Mouse (Mus musculus): ENCODE data around the gene Nr4a1.

Gene Nr4a1

GRCm38 (mm10) chr15:101253886-101254795 is at the start of gene Nr4a1:
TSS of gene Nr4a1 (plus strand) at chr15:101254269.
- DNase-seq, result peak; percentile 88

- DNase-seq, result no peak
Observed at GRCm38 (mm10) chr15:101204781-101205180, 49.3 kb upstream of the Nr4a1 start.

GRCm38 (mm10) chr15:101210228-101210627 is 43.8 kb upstream of the Nr4a1 start:
- DNase-seq, result peak; percentile 83

GRCm38 (mm10) chr15:101210998-101211613 is 43.0 kb upstream of the Nr4a1 start:
- peak; percentile 65 for DNase-seq

GRCm38 (mm10) chr15:101212435-101212834 is 41.6 kb upstream of the Nr4a1 start:
- peak; percentile 88 for DNase-seq

GRCm38 (mm10) chr15:101215136-101215535 is 38.9 kb upstream of the Nr4a1 start:
- DNase-seq, result no peak

- no peak for DNase-seq
Observed at GRCm38 (mm10) chr15:101216036-101216435, 38.0 kb upstream of the Nr4a1 start.

GRCm38 (mm10) chr15:101220905-101221297 is 33.2 kb upstream of the Nr4a1 start:
- DNase-seq, result no peak

- DNase-seq, result peak; percentile 96
Observed at GRCm38 (mm10) chr15:101221298-101222104, 32.6 kb upstream of the Nr4a1 start.

GRCm38 (mm10) chr15:101222897-101223482 is 31.1 kb upstream of the Nr4a1 start:
- DNase-seq, result no peak

- no peak for DNase-seq
Observed at GRCm38 (mm10) chr15:101223596-101223995, 30.5 kb upstream of the Nr4a1 start.

GRCm38 (mm10) chr15:101224006-101224906 is 29.8 kb upstream of the Nr4a1 start, which contains the start of gene Grasp:
TSS of gene Grasp (plus strand) at chr15:101224188.
- peak; percentile 95 for DNase-seq

- peak; percentile 66 for DNase-seq
Observed at GRCm38 (mm10) chr15:101224977-101225376, 29.1 kb upstream of the Nr4a1 start.

GRCm38 (mm10) chr15:101227971-101228370 is 26.1 kb upstream of the Nr4a1 start:
- peak; percentile 91 for DNase-seq

- peak; percentile 50 for DNase-seq
Observed at GRCm38 (mm10) chr15:101228866-101229590, 25.0 kb upstream of the Nr4a1 start.

- DNase-seq, result no peak
Observed at GRCm38 (mm10) chr15:101230503-101230902, 23.6 kb upstream of the Nr4a1 start.

GRCm38 (mm10) chr15:101230995-101231647 is 22.9 kb upstream of the Nr4a1 start:
- peak; percentile 48 for DNase-seq

- DNase-seq, result peak; percentile 19
Observed at GRCm38 (mm10) chr15:101231648-101232180, 22.4 kb upstream of the Nr4a1 start.

GRCm38 (mm10) chr15:101232607-101233006 is 21.5 kb upstream of the Nr4a1 start:
- DNase-seq, result no peak

GRCm38 (mm10) chr15:101233183-101233582 is 20.9 kb upstream of the Nr4a1 start:
- peak; percentile 12 for DNase-seq
